Mouse (Mus musculus) olfactory bulb, adult 2 months (tissue): ENCODE measurements around the gene Yif1a.
A peak's percentile ranks its signal among the peaks of the same experiment; 100 is the strongest.

Experiments
- CTCF ChIP-seq: fragments of 200-500 bp; IDR thresholded peaks from 2 replicates; pipeline ENCODE4 v1.5.1; 2012; ENCODE audit warnings: low read depth, mild to moderate bottlenecking, low read length, moderate library complexity; ENCODE audit not compliant: insufficient read depth
- POLR2A ChIP-seq: fragments of 200-500 bp; IDR thresholded peaks from 2 replicates; pipeline ENCODE4 v1.6.1; 2012; ENCODE audit warnings: mild to moderate bottlenecking, low read depth, low read length, moderate library complexity; ENCODE audit not compliant: insufficient read depth

GRCm38 (mm10) chr19:5139640-5140039 lies 51.3 kb downstream of the Yif1a start:
- TF ChIP-seq CTCF, result 0 out of 2 replicates have a peak, but pooled peaks have one; percentile 33
- TF ChIP-seq POLR2A, result no peak
